Mouse (Mus musculus) layer of hippocampus, adult 2 months (tissue): Measurements from ENCODE around the gene Ak9. TPM values are rescaled to one million over a fixed set of nuclear protein-coding genes. Genes with fewer than 3 reads are reported as not detected.

Source experiments
- DNase-seq, 2 experiments: peaks; one replicate each; pipeline ENCODE4 v3.0.0; 2022; ENCODE audit warnings: low spot score in 2 of 2
- H3K27ac ChIP-seq: fragments of 200-600 bp; 2 replicates; pipeline ENCODE4 v1.8.1; 2022
- H3K4me3 ChIP-seq: fragments of 200-600 bp; 2 replicates; pipeline ENCODE4 v1.8.1; 2022; ENCODE audit warnings: mild to moderate bottlenecking
- CTCF ChIP-seq: fragments of 200-600 bp; conservative IDR thresholded peaks from 2 replicates; pipeline ENCODE4 v1.8.1; 2022; ENCODE audit warnings: antibody characterized with exemption, mild to moderate bottlenecking, moderate library complexity
- long read RNA-seq, 2 experiments: library from polyadenylated mRNA; stranded (forward); transcript quantifications; one replicate each; pipeline ENCODE4 v2.0.0; 2021; ENCODE audit warnings: borderline mapping rate in 2 of 2
- total RNA-seq, 2 experiments: library from RNA; stranded (reverse); gene quantifications; 2 replicates each; pipeline ENCODE4 v1.2.3; 2021

Ak9 gene
- under 1 TPM; 0.12 to 0.20 TPM for total RNA-seq
- long read RNA-seq, experiment 1, result 0 reads
- long read RNA-seq, experiment 2, result 0 reads

- peak; percentile 90 for TF ChIP-seq CTCF
- DNase-seq, result peak; percentile 83 to 90
- Histone ChIP-seq H3K27ac (peak within 1 kb of the TSS; percentile 91), H3K4me3 (peak within 1 kb of the TSS; percentile 80)
These were observed at the start of gene Ak9 for GRCm38 (mm10) chr10:41303639-41304444. Ak9 (plus strand) TSS chr10:41303980.

GRCm38 (mm10) chr10:41260243-41261006, 43.4 kb upstream of the Ak9 start:
- DNase-seq, result no peak
- Histone ChIP-seq H3K27ac (no peak overlapping the region), H3K4me3 (no peak overlapping the region)
- TF ChIP-seq CTCF, result no peak

- no peak overlapping the region for H3K4me3 ChIP-seq
- TF ChIP-seq CTCF, result no peak
- no peak for DNase-seq
- H3K27ac ChIP-seq, result no peak overlapping the region
These were observed 42.6 kb upstream of the Ak9 start for GRCm38 (mm10) chr10:41261218-41261617.

GRCm38 (mm10) chr10:41261889-41262288, 41.9 kb upstream of the Ak9 start:
- Histone ChIP-seq H3K27ac (no peak overlapping the region), H3K4me3 (no peak overlapping the region)
- DNase-seq, result no peak
- TF ChIP-seq CTCF, result peak; percentile 58

GRCm38 (mm10) chr10:41271860-41272259, 31.9 kb upstream of the Ak9 start:
- peak; percentile 74 for TF ChIP-seq CTCF
- H3K4me3 ChIP-seq, result no peak overlapping the region
- no peak for DNase-seq
- no peak overlapping the region for H3K27ac ChIP-seq

GRCm38 (mm10) chr10:41274871-41275270, 28.9 kb upstream of the Ak9 start:
- no peak overlapping the region for H3K4me3 ChIP-seq
- no peak for DNase-seq

GRCm38 (mm10) chr10:41278808-41279207, 25.0 kb upstream of the Ak9 start:
- no peak for DNase-seq

More at GRCm38 (mm10) chr10:41274871-41275270, 28.9 kb upstream of the Ak9 start:
- TF ChIP-seq CTCF, result no peak
- no peak overlapping the region for H3K27ac ChIP-seq

GRCm38 (mm10) chr10:41280177-41280576, 23.6 kb upstream of the Ak9 start:
- Histone ChIP-seq H3K27ac (no peak overlapping the region), H3K4me3 (no peak overlapping the region)
- DNase-seq, result no peak
- no peak for TF ChIP-seq CTCF

More at GRCm38 (mm10) chr10:41278808-41279207, 25.0 kb upstream of the Ak9 start:
- Histone ChIP-seq H3K27ac (no peak overlapping the region), H3K4me3 (no peak overlapping the region)
- TF ChIP-seq CTCF, result no peak

- H3K27ac ChIP-seq, result no peak overlapping the region
- no peak for TF ChIP-seq CTCF
- no peak for DNase-seq
- H3K4me3 ChIP-seq, result no peak overlapping the region
These were observed 23.0 kb upstream of the Ak9 start for GRCm38 (mm10) chr10:41280796-41281195.

GRCm38 (mm10) chr10:41282086-41282485, 21.7 kb upstream of the Ak9 start:
- TF ChIP-seq CTCF, result no peak
- no peak overlapping the region for H3K4me3 ChIP-seq

GRCm38 (mm10) chr10:41287618-41288017, 16.2 kb upstream of the Ak9 start:
- H3K4me3 ChIP-seq, result no peak overlapping the region
- no peak overlapping the region for H3K27ac ChIP-seq
- DNase-seq, result no peak
- no peak for TF ChIP-seq CTCF

More at GRCm38 (mm10) chr10:41282086-41282485, 21.7 kb upstream of the Ak9 start:
- no peak overlapping the region for H3K27ac ChIP-seq
- DNase-seq, result no peak

GRCm38 (mm10) chr10:41288074-41288473, 15.7 kb upstream of the Ak9 start:
- Histone ChIP-seq H3K4me3 (no peak overlapping the region), H3K27ac (no peak overlapping the region)
- no peak for TF ChIP-seq CTCF
- DNase-seq, result no peak

GRCm38 (mm10) chr10:41288771-41289415, 14.9 kb upstream of the Ak9 start:
- peak; percentile 94 for TF ChIP-seq CTCF
- peak; percentile 82 to 93 for DNase-seq
- Histone ChIP-seq H3K4me3 (peak overlapping the region; percentile 33; the same call in 1 of the 2 replicates), H3K27ac (peak overlapping the region; percentile 61; the same call in 1 of the 2 replicates)
